Mouse (Mus musculus) urinary bladder, adult 2 months (tissue): Measurements from ENCODE around the gene Fam214b. TPM values are rescaled to one million over a fixed set of nuclear protein-coding genes. Genes with fewer than 3 reads are reported as not detected.
A peak's percentile ranks its signal among the peaks of the same experiment; 100 is the strongest.

Experiments used
- DNase-seq: peaks from one replicate; pipeline ENCODE4 v3.0.0; 2022; ENCODE audit warnings: low spot score
- polyA plus RNA-seq: library from polyadenylated mRNA; depleted of rRNA; stranded (reverse); fragments of >200 nt; gene quantifications from 2 replicates; pipeline ENCODE4 v1.2.3, GENCODE M21; 2012

Gene Fam214b
- polyA plus RNA-seq, 1 experiment: 15.7 TPM

DNA sequence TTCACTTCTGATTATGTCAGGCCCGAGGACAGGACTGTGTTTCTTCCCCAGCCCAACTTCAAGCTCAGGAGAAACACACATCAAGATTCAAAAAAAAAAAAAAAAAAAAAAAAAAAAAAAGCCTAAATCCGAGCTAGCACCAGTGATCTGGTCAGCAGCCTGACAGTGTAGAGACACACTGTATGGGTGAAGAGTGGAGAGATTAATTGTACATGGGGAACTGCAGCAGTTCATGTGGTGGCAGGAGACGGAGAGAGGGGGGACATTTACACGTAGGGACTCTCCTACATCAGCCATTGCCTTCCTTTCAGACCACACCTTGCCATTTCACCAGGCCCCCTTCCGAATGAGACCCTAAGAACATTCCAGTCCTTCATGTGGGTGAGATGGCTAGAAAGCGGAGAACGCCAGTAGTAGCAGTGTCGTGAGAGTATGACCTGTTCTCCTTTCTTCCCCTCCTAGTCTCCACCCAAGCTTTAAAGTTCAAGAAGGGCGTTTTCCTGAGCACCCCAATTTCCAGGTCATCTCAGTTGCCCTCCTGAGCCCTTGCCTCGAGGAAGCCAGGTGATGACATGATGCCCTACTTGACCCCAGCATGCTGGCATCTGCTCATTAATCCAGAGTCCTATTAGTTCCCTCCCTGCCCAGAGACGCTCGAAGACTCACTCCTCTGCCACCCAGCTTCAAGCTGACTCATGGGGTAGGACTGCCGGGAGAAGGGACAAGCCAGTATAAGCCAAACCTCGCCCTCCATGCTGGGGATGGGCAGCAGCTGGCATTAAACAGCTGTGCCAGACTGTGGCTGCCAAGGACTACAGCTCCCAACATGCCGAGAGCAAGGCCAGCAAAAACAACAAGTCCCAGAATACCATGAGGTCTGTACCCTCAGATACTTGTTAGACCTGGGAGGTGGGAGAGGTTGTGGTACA, 7.2 kb downstream of the Fam214b start:
- DNase-seq: no peak

DNA sequence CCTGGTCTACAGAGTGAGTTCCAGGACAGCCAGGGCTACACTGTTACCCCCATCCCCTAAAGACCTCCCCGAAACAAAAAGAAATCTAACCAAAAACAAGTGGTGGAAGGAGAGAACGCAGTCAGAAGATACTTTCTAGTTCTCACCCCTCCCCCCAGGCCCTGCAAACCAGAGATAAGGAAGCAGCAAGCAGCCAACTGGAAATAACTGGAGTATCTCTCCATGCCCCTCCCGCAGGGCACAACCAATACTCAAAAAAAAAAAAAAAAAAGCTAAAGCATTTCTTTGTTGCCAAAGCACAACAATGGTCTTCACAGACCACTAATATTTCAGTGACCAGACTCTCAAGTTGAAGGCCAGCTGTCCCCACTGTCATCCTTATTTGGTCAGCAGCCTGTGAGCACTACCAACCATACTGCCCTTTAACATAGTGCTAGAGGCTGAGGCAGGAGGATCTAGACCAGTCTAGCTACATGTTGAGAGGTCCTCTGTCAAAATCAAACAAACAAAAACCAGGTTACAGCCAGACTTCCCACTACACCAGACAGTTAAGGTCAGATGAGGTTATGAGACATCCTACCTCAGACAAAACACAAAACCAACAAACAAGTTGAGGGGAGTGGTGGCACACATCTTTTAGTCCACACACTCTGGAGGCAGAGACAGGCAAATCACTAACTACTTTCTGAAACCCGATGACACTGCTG, 8.0 kb downstream of the Fam214b start:
- no peak for DNase-seq

DNA sequence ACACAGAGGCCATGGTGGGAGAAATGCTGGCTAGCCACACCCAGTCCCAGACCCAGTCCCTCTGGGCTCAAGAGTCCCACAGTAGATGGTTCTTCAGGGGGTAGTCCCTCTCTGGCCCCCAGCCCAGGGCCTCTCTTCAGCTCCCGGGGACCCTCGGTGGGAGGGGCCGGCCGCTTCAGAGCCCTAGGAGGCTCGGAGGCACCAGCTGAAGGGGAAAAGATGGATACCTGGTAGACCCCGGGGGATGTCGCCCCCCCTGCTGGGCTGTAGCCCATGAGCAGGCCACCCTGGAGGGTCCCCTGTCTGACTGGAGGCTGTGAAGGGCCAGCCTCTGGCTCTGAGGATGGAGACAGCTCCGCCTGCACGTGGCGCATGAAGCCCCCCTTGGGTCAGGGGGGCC, 9.7 kb downstream of the Fam214b start:
- no peak for DNase-seq

DNA sequence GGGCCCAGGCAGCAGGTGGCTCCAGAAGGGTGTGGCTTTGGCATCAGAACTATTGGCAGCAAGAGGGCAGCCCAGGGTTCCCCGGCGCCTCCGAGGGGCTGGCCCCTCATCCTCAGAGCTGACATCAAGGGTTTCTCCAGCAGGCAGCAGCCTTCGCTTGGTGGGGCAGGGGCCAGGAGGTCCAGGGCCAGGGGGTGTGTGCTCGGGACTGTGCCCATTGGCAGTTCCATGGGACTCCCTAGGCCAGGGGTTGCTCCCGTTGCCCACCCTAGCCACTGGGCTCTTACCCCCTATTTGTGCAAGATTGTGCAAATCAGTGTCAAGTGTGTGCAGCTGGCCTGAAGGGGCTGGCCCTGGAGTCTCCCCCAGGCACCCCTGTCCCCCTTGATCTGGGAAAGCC, 10.2 kb downstream of the Fam214b start:
- DNase-seq: no peak

DNA sequence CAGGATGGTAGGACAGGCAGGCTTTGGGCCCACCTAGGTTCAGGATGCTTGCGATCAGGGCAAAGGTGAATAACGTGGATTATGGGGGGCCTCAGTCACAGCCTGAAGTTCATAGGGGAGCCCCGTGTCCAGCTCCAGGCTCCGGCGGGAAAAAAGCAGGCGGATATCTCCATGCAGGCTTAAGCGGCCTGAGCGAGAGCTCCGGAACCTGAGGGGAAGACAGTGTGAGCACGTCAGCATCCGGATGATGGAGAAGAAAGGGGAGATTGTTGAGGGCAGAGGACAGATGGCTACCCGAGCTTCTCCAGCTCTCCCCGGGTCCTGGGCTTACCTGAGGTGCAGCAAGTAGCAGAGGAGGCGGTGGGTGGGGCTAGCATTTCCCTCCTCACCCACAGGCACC, 12.5 kb downstream of the Fam214b start:
- DNase-seq: no peak

DNA sequence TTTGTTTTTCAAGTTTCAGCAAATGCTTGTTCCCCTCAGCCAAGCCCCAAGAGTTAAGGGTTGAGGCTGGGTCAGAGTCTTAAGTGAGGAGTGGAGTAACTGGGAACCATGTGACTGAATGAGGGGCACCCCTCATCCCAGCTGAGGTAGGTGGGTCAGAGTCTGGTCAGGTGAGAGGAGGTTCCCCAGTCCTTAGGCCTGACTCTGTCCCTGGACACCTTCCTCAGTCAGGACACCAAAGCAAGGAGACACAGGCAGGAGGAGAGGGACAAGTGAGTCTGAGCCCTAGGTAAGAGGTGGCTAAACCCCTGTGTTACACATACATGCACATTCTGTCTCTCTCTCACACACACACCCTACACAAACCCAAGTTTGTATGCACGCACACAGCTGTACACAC, 13.5 kb downstream of the Fam214b start:
- no peak for DNase-seq

DNA sequence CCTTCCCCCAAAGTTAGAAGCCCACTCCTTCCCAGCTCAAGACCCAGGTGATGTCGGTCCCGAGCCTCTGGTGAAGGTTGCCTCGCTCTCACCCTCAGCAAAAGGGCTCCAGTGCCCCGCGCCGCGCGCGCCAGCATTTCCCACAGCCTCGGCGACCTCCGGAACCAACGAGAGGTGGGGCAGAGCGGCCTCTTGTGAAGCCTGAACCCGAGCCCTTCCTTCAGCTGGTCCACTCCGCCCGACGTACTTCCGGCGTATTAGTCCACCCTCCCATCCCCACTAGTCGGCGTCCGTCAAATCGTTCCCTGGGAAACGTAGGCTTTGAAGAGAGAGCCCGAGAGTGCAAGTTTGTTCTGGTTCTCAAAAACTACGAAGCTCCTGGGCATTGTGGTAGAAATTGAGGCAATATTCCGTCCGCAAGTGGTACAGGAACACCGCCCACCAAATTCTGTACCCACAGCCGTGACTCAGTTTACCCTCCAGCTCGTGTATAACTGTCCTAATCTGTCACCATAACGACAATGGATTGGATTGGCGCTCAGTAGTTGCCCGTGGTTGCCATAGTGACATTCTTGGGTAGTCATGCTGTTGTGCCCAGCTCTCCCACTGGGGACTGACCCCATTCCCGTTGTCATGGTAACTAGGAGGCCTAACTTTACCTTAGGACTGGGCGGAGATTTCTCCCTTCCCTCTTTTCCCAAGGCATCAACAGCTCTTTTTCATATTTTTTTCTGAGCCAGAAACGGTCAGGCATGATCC, 14.6 kb downstream of the Fam214b start, which contains the start of gene Stoml2:
Stoml2 (minus strand) TSS at position 474 of the 759 bp plus-strand sequence.
- peak; percentile 78 for DNase-seq

DNA sequence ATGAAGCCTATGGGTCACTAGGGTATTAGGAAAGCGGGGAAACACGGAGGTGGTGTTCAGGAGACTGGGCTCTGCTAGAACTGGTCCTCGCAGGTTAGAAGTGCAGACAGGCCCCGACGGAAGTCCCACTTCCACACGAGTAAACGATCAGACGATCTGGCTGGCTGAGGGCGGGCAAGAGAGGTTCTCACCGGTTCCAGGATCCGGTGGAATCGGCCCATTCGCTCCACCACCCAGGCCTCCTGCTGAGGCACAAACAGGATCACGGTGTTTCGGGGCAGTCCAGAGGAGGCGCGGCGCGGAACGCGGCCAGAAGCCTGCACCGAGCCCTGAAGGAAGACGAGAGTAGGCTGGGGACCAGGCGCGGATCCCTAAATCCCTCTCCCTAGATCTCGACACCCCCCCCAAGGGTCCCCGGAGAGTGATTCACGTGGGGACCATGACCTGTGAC, 15.2 kb downstream of the Fam214b start:
- no peak for DNase-seq

DNA sequence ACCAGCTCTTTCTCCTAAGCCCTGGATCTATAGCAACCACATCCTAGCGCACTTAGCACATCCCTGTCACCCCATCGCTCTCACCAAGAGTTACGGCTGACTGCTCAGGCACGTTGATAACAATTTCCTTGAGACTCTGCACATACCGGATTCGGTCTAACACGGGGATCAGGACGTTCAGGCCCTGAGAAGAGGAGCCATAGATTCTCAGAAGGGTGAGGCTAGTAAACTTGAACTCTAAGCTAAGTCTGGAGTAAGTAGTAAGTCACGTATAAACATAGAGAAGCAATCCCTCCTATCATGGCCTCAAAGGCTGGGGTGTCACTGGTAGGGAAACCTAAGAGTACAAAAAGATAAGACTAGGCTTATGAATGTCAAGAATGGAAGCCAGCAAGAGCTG, 15.7 kb downstream of the Fam214b start:
- DNase-seq: no peak

DNA sequence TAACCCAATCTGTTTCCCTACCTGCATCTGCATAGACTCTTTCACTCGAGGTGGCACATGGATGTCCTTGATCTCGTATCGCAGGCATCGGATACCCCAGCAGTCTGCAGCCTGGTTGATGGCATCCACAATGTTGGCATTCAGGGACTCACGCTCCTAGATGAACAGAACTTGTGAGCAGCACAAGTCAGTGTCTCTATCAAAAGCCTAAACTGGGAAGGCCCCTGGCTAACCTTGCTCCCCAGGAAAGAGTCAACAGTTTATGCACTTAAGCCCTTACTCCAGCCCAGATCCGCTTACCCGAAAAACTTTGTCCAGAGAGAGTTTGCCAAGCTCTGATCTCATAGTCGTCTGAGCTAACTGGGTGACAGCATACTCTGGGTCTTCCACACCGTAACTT, 16.3 kb downstream of the Fam214b start:
- no peak for DNase-seq

DNA sequence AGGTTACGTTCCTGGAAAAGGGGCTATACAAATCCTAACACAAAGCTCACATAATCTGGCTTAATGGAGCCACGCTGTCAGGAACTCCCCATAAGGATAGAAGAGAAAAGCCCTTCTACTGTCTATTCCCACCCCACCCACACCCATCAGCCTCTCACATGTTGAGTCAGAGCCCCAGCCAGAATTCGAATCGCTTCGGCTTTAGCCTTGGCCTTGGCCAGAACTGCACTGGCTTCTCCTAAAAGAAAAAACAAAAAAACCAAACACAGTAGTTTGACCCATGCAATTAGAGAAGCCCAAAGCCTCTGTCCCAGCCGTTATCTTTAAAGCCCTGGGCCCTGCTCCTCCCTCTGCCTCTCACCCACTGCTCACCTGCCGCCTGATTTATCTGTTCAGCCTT, 16.9 kb downstream of the Fam214b start:
- DNase-seq: no peak

DNA sequence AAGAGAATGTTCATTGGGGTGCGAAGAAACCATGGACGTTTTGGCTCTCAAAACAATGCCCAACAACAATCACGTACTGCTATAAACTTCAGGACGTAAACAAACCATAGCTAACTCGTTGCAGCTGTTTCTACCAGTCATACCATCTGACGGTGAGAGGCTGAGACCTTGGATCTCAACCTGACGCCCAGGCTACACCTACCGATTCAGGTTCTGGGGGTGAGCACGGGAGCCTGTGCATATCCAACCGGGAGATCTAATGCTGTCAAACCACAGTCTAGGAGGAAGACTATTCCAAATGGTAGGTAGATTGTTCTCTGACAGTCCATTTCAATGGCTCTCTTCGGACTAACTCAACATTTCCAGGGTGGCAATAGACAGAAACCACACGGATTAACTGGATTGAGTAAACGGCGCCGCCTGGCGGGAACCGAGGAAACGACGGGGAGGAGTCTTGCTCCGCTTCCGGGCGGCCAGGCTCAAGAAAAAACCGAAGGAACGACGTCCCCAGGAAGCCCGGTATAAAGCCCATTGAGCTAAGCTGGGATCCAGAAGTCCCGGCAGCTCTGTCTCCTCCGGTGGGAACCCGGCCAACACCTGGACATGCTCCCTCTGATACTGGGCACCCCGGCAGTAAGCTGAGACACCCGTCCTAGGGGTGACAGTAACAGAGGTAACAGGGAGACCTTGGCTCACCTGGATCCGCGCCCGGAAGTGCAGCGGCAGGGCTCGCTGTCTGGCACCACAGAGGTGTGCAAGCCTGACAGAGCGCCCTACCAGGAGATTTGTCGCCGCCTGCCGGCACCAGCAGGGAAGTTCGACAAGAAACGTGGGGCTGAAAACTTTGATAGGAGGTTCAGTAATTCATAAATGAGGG, 20.7 kb downstream of the Fam214b start, which contains the start of gene Pigo:
Pigo (minus strand) TSS at position 736 of the 877 bp plus-strand sequence.
- DNase-seq: peak; percentile 92

DNA sequence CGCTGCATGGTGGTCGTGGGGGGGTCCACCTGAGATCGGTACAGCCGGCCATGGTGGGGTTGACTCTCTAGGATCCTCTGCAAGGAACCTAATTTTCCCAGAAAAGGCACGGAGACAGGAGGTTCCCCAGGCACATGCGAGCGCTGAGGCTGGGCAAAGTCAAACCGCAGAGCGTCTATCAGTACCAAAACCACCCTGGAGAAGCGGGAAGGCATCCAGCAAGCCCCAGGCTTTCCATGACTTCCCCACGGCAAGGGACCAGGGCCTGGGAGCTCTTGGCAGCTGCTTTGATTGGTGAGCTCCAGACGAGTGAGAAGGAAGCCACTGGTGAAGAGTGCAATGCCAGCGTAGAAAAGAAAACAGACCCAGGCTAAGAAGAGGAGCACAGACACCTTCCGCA, 21.3 kb downstream of the Fam214b start:
- DNase-seq: no peak

DNA sequence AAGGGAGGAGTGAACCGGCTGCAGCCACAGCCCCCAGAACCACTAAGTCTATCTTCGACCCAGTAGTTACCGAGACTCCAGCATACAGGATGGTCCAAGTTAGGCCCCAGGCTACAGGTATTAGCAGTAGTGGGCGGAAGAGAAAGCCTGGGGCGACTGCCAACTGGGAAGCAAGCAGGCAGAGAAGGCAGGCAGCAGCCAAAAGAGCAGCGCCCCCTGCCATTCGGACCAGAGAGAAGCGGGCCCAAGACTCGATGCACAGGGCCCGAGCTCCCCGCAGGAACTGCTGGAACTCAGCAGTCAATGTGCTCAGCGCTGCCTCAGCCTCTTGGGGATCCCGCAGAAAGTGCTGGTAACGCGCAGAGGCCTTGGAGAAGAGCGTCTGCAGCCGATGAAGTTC, 24.7 kb downstream of the Fam214b start:
- no peak for DNase-seq

DNA sequence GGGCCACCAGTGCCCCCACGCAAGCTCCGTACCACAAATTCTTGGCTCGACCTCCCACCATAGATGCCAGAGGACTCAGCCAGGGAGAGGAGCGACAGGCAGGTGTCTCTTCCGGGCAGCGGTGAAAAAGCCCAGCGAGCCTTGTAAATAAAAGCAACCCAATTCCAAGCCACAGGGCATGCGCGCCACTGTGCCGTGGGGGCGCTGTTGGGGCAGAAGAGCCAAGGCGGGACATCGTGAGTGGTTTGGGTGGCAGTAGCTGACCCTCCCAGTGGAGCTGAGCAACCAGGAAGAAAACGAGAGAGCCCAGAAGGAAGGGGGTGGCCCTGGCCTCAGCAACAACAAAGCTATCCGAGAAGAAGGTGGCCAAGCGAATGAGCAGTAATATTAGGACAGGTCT, 25.1 kb downstream of the Fam214b start:
- DNase-seq: no peak

DNA sequence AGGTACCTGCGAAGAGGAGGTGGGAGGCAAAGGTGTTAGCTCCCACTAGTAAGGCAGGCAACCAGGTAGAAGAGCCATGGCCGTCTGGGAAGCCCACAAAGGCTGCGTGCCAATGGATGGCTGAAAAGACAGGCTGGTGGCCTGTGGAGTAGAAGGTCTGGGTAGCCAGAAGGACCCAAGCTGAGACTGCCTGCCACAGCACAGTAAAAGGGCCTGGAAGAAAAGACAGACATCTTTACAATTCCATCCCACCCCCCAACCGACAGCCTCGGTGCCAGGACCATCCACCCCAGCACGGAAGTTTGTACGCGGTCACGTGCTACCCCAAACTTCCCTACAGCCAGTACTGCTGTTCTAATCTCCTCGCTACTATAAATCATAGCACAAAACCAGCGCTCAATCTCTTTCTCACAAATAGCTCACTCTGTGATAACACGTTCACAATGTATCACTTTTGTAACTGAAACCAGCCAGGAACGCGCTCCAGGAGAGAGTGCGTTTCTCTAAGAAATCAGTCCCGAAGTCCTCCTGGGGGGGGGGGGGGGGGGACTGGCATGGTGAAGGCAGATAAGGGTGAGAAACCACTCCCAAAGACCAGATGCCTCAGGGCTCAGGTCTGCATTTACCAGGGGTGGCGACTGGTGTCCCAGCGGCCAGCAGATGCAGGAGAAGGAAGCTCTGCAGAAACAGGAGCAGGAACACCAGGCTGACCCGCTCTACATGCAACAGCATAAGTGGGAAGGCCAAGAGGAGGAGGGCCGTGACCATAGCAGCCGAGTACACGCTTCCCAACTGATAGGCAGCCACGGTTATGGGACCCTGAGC, 26.2 kb downstream of the Fam214b start:
- no peak for DNase-seq

DNA sequence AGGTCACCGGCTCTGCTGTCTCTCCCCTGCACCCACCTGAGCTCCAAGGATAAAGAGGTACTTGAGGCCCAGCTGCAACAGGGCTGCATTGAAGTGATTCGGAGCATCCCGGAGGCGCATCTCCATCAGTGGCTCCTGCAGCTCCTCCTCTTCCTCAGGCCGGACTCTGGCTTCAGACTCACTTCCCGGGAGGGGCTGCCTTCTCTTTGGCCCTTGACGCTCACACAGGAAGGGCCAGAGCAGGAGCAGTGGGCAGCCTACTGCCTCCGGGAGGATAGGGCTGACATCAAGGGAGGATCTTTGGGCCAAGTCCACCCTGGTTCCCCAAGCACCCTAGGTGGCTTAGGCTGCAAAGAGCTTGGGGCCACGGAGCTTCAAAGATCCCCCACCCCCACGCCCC, 26.8 kb downstream of the Fam214b start:
- DNase-seq: no peak

DNA sequence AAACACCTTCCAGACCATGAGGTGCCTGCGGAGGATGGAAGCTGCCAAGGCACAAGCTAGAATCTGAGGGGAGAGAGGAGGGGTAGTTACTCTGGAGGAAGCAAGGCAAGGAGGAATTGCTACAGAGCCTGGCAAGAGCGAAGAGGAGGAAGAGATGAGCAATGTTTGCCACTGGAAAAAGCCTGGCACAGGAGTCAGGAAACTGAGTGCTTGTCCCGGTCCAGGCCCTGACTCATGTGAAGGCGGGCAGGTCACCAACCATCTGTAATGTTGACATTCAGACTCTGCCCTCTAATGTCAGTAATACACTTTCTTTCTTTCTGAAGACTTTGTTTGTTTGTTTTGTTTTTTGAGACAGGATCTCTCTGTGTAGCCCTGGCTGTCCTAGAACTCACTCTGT, 27.9 kb downstream of the Fam214b start:
- no peak for DNase-seq

DNA sequence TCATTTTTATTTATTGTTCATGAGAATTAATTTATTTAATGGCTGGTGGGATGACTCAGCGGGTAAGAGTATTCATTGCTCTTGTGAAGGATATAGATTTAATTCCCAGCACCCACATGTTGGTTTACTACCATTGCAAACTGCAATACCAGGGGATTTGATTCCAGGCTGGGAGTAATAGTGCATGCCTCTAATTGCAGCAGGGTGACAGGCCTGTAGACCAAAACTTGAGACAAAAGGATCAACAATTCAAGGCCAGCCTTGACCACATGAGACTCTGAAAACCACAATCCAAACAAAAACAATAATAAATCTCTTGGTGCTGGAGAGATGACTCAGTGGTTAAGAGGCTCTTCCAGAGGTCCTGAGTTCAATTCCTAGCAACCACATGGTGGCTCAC, 33.9 kb downstream of the Fam214b start:
- no peak for DNase-seq
